In genomic region chr4:59728839-59729238, GRCm38 (mm10) we compare ENCODE assay signal across 12 mouse cellular contexts.
"Had no signal": no experiment of that assay in that cellular context is flagged by ENCODE, and none has a peak within 500 bp of the region (broad histone marks: within the 10 kb centered on the region; RNA-seq: fewer than 3 reads in every experiment).

No protein-coding gene starts in this region.

- DNase-seq: kidney, adult 2 months; kidney, postnatal 25 days; liver; liver, embryonic 13.5 days; lung, adult 18-20 months; right cerebral cortex, adult 18-20 months; thymus, adult 2 months; thymus, postnatal 25 days had no signal

- H3K27me3 ChIP-seq: limb, embryonic 12.5 days; liver, embryonic 13.5 days; midbrain, embryonic 15.5 days; neural tube, embryonic 13.5 days had no signal

- H3K9me3 ChIP-seq: limb, embryonic 12.5 days; liver, embryonic 13.5 days; midbrain, embryonic 15.5 days; neural tube, embryonic 13.5 days had no signal

- H3K27ac ChIP-seq: left cerebral cortex, adult 2 months; limb, embryonic 12.5 days; liver, embryonic 13.5 days; midbrain, embryonic 15.5 days; neural tube, embryonic 13.5 days had no signal

- ATAC-seq: midbrain, embryonic 15.5 days had no signal

- H3K4me3 ChIP-seq: left cerebral cortex, adult 2 months; limb, embryonic 12.5 days; liver, embryonic 13.5 days; midbrain, embryonic 15.5 days; neural tube, embryonic 13.5 days had no signal

- H3K36me3 ChIP-seq: limb, embryonic 12.5 days; liver, embryonic 13.5 days; midbrain, embryonic 15.5 days; neural tube, embryonic 13.5 days had no signal
